Mouse (Mus musculus): ENCODE measurements around the gene Nol3. TPM values are rescaled to one million over a fixed set of nuclear protein-coding genes. Genes with fewer than 3 reads are reported as not detected.
A peak's percentile ranks its signal among the peaks of the same experiment; 100 is the strongest.
"Not testable (repeated sequence)": the region's sequence is repeated elsewhere in the genome, so short reads cannot be mapped to it uniquely, and the experiment has no call there.

Nol3 gene
- polyA plus RNA-seq, 1 experiment from 2014 or later, result 3.1 TPM

DNA sequence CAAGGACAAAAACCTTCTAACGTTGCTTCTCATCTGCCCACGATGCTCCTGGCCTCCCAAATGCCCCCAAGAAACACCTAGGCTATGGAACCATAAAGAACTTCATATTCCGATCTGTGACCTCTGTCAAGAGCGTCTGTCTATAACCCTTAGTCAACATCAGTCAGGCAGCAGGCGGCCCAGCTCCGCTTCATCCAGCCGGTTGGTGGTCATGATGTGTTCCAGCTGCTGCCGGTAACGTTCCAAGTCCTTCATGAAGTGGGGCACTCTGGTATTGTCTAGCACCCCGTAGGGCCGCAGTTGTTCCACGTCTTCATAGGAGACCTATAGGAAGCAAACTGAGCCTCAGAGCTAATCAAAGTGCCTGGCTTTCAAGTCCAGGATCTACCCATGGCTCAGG is 5.9 kb downstream of the Nol3 start:
- H3K4me3 ChIP-seq, result no peak overlapping the region
- no peak overlapping the region for H3K4me2 ChIP-seq
- no peak overlapping the region for H3K27ac ChIP-seq
- peaks cover 13% of the 10 kb centered on the region; the same call in 1 of the 2 replicates for H3K36me3 ChIP-seq
- H3K27me3 ChIP-seq, result peaks cover 33% of the 10 kb centered on the region
- peaks cover 16% of the 10 kb centered on the region for H3K4me1 ChIP-seq
- H3K9me3 ChIP-seq, result no peaks in the 10 kb centered on the region
- ATAC-seq (ENCODE audit: insufficient number of reproducible peaks, low FRiP score, low TSS enrichment, low read depth), result no peak
- WGBS, result 78% methylated on average over 12 of the region's 12 CpGs
- H3K9ac ChIP-seq, result no peak overlapping the region

DNA sequence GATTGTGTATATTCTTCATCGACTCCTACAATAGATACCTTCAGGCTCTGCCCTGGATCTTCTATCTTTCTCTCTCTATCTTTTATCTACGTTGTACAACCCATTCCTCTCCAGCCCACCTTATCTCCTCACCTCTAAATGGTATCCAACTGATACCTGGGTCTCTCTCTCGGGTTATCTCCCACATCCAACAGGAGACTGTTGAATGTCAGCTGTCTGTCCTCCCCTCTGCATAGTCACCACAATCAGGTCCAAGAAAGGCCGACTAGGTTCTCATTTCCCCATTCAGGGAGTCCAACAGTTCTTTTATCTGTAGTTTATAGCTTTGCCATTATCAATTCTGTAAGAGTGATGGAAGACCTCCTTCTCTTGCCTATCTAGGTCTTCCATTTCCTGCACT is 6.3 kb downstream of the Nol3 start:
- Histone ChIP-seq H3K4me2 (no peak overlapping the region), H3K4me1 (peaks cover 16% of the 10 kb centered on the region), H3K9ac (no peak overlapping the region), H3K36me3 (peaks cover 13% of the 10 kb centered on the region; the same call in 1 of the 2 replicates), H3K4me3 (no peak overlapping the region), H3K27me3 (peaks cover 29% of the 10 kb centered on the region), H3K9me3 (no peaks in the 10 kb centered on the region), H3K27ac (no peak overlapping the region)
- 84% methylated on average over 4 of the region's 4 CpGs for WGBS
- no peak for ATAC-seq (ENCODE audit: insufficient number of reproducible peaks, low FRiP score, low TSS enrichment, low read depth)

DNA sequence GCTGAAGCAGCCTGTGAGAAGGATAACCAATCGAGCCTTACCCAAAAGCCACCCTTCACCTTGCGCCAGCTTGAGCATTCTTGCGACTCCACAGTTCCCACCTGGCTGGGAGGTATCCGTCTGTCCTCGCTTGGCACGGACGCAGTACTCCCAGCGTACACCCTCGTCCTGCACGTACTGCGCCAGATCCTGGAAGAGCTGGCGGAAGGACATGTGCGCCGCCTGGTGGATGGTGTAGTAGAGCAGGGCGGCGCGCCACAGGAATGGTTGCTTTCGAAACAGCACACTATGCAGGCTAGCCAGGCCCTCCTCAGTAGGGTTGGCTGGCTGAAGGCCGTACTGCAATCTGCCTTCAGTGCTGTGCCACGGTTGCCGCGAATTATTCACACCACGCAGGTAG is 7.1 kb downstream of the Nol3 start:
- Histone ChIP-seq H3K27ac (no peak overlapping the region), H3K9ac (no peak overlapping the region), H3K4me3 (no peak overlapping the region), H3K27me3 (peaks cover 20% of the 10 kb centered on the region), H3K9me3 (no peaks in the 10 kb centered on the region), H3K4me1 (peaks cover 19% of the 10 kb centered on the region), H3K36me3 (peaks cover 13% of the 10 kb centered on the region; the same call in 1 of the 2 replicates), H3K4me2 (no peak overlapping the region)
- ATAC-seq (ENCODE audit: insufficient number of reproducible peaks, low FRiP score, low TSS enrichment, low read depth), result peak; percentile 47; the same call in 1 of the 2 replicates
- WGBS, result 22% methylated on average over 23 of the region's 23 CpGs

DNA sequence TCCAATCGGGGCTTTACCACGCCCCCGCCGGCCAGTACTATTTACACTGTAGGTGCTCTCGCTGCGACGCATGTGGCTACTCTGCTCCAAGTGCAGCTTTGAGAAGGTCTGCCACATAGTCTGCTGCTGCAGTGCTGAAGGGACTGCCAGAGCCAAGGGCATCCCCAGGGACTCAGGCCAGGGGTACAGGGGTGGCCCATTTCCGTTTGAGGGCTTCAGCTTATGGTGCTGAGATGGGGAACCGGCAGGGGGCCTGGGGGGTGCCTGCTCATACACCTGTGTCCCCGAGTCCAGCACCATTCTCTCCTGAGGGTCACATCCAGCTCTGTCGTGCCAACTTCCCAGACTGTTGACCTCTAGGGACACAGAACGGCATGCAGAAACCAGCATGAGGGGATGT is 9.6 kb downstream of the Nol3 start:
- Histone ChIP-seq H3K27me3 (peaks cover 8% of the 10 kb centered on the region), H3K9ac (no peak overlapping the region)
- WGBS, result 47% methylated on average over 12 of the region's 12 CpGs

DNA sequence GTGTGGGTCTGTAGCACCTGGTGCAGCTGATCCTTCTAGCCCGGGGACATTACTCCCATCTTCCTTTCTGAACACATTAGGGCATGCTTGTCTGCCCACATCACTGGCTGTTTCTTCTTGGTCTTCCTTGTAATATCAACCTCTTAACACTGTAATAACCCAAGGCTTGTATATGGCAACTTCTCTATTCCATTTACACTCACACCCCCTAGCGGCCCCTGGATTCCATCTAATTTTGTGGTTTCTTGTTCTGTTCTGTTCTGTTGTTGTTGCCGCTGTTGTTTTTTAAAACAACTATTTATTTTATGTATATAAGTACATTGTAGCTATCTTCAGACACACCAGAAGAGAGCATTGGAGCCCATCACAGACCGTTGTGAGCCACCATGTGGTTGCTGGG is 11.0 kb downstream of the Nol3 start:
- ATAC-seq (ENCODE audit: insufficient number of reproducible peaks, low FRiP score, low TSS enrichment, low read depth), result no peak
- H3K27ac ChIP-seq, result no peak overlapping the region
- H3K36me3 ChIP-seq, result peaks cover 11% of the 10 kb centered on the region; the same call in 1 of the 2 replicates
- H3K9ac ChIP-seq, result no peak overlapping the region
- H3K4me1 ChIP-seq, result peaks cover 37% of the 10 kb centered on the region
- H3K9me3 ChIP-seq, result no peaks in the 10 kb centered on the region
- WGBS, result 92% methylated on average over 4 of the region's 4 CpGs
- H3K4me3 ChIP-seq, result no peak overlapping the region
- H3K27me3 ChIP-seq, result peaks cover 12% of the 10 kb centered on the region
- H3K4me2 ChIP-seq, result no peak overlapping the region

More for the DNA sequence above, 9.6 kb downstream of the Nol3 start:
- Histone ChIP-seq H3K27ac (no peak overlapping the region), H3K4me3 (no peak overlapping the region), H3K4me2 (no peak overlapping the region), H3K4me1 (peaks cover 32% of the 10 kb centered on the region), H3K36me3 (peaks cover 13% of the 10 kb centered on the region; the same call in 1 of the 2 replicates), H3K9me3 (no peaks in the 10 kb centered on the region)
- ATAC-seq (ENCODE audit: insufficient number of reproducible peaks, low FRiP score, low TSS enrichment, low read depth), result no peak

DNA sequence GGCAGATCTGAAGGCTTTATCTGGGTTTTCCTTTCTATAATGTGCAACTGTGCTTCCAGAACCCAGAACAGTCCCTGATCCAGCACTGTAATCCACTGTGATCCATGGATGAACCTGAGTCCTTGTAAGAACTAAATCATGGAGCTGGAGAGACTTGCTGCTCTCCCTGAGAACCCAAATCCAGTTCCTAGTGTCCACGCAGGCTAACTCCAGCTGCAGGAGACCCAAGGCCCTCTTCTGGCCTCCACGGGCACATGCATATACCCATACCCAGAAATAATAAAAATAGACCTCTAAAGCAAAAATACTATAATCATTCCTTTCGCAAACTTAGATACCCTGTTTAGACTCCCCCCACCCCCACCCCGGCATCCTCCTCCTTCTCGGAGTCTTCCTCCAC is 12.3 kb downstream of the Nol3 start:
- H3K36me3 ChIP-seq, result 0 out of 2 replicates have a peak, but pooled peaks cover 10% of the 10 kb centered on the region
- no peak for ATAC-seq (ENCODE audit: insufficient number of reproducible peaks, low FRiP score, low TSS enrichment, low read depth)
- H3K9me3 ChIP-seq, result no peaks in the 10 kb centered on the region
- no peak overlapping the region for H3K27ac ChIP-seq
- H3K4me2 ChIP-seq, result peak overlapping the region; percentile 79
- WGBS, result 84% methylated on average over 5 of the region's 5 CpGs
- H3K9ac ChIP-seq, result no peak overlapping the region
- peaks cover 18% of the 10 kb centered on the region for H3K27me3 ChIP-seq
- peak overlapping the region; percentile 53; the same call in 1 of the 2 replicates for H3K4me3 ChIP-seq
- peaks cover 32% of the 10 kb centered on the region for H3K4me1 ChIP-seq

DNA sequence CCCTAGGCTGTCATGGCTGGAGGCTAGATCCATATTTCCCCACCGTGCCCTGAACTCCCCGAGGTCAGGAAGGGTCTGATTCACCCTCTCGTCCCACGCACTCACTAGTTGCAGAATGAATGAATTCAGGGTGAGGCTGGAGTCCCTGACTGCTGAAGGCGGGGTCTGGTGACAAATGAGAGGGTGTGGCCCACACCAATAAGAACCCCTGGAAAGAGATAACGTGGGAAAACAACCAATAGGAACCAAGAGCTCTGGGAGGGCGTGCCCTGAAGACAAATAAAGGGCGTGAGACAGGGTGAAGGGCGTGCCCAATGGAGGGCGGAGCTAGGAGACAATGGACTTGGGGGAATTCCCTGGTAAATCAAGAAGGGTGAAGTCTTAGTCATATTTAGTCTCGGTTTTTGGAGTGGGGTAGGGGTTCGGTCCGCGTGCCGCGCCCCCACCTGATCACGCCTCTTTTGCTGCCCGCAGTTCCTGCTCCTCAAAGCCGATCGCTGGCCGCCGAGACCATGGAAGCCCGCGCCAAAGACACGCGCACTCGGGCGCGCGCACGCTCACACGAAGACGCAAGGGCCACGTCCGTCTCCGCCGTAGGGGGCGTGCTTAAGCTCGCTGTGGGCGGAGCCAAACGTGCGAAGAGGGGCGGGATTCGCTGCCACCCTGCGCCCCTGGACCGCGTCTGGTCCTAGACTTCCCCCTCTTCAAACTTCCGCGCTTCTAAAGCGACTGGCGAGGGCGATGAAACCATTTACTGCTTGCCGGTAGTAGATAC is 13.2 kb downstream of the Nol3 start:
- peaks cover 32% of the 10 kb centered on the region for H3K4me1 ChIP-seq
- no peaks in the 10 kb centered on the region for H3K9me3 ChIP-seq
- peaks cover 20% of the 10 kb centered on the region for H3K27me3 ChIP-seq
- H3K27ac ChIP-seq, result peak overlapping the region; percentile 83
- peak; percentile 87 for ATAC-seq (ENCODE audit: insufficient number of reproducible peaks, low FRiP score, low TSS enrichment, low read depth)
- 0 out of 2 replicates have a peak, but pooled peaks cover 10% of the 10 kb centered on the region for H3K36me3 ChIP-seq
- peak overlapping the region; percentile 53 for H3K4me3 ChIP-seq
- peak overlapping the region; percentile 79 for H3K4me2 ChIP-seq
- peak overlapping the region; percentile 26 for H3K9ac ChIP-seq
- WGBS, result under 1% methylated on average over 53 of the region's 53 CpGs

DNA sequence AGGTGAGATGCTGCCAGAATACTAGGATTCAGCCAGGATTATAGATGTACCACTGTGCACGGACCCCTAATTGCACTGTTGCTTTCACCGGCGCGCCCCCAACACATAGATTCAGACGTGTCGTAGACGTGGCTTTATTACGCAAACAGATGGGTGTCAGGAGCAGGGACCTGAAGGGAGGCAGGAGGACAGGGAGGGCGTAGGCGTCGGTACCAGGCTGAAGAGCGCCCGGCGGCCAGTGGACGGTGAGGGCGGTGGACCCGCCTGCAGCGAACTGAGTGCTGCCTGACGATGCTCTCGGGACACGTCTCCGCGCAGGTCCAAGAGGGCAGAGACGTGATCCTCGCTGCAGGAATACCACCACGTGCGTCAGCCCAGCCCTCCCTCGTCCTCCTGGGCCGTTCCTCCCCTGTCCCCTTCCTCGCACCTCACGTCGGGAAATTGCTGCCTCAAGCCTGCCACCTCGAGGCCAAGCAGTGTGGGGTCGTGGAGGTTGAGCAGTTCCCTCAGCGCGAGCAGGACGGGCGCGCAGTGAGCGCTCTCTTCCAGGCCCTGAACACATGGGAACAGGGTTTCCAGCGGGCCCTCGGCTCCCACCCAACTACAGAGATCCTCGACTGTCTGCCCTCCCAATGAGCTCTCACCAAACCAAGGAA is 14.0 kb downstream of the Nol3 start, which contains the start of gene 4931428F04Rik:
TSS of gene 4931428F04Rik (minus strand) at position 60 of the 656 bp plus-strand sequence.
- H3K9ac ChIP-seq, result peak within 1 kb of the TSS; percentile 26
- H3K9me3 ChIP-seq, result no peaks in the 10 kb centered on the region
- peak within 1 kb of the TSS; percentile 53 for H3K4me3 ChIP-seq
- H3K4me2 ChIP-seq, result peak within 1 kb of the TSS; percentile 79
- peaks cover 32% of the 10 kb centered on the region for H3K4me1 ChIP-seq
- H3K36me3 ChIP-seq, result 0 out of 2 replicates have a peak, but pooled peaks cover 7% of the 10 kb centered on the region
- ATAC-seq (ENCODE audit: insufficient number of reproducible peaks, low FRiP score, low TSS enrichment, low read depth), result peak; percentile 4; the same call in 1 of the 2 replicates
- under 1% methylated on average over 43 of the region's 43 CpGs for WGBS
- H3K27me3 ChIP-seq, result peaks cover 20% of the 10 kb centered on the region
- H3K27ac ChIP-seq, result peak within 1 kb of the TSS; percentile 83

DNA sequence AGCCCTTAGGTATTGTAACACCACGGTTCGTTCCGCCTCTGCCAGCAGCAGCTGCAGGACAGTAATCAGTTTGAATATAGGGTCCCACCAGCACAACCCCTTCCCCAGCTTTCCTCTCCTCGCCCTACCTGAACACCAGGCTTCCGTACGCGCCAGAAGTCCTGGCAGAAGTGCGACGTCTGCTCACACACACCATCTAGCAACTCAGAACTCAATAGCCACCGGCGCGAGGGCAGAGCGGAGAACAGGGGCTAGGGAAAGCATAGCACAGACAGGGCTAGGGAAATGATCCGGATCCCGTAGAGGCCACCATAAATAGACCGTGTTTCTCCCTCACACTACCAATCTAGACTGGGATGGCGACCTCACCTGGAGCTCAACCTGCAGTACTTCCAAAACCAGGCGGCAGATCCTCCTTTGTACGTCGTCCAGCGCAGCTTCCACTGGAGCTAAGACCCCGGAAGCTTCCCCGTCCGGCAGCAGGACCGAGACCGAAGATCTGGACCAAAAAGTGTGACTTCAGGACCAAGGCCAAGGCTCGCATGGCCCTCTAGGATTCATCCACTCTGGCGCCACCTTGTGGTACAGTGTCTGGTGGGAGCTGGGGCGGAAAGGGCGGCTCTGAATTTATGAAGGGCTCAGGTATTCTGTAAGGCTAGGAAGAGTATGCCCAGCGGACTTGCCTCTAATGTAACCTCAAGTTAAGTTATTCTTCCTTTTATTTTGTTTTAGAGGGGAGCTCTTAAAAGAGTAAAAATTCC is 14.8 kb downstream of the Nol3 start:
- no peak overlapping the region for H3K9ac ChIP-seq
- no peaks in the 10 kb centered on the region for H3K36me3 ChIP-seq
- peaks cover 20% of the 10 kb centered on the region for H3K27me3 ChIP-seq
- 7% methylated on average over 31 of the region's 31 CpGs for WGBS
- no peak overlapping the region for H3K27ac ChIP-seq
- ATAC-seq (ENCODE audit: insufficient number of reproducible peaks, low FRiP score, low TSS enrichment, low read depth), result no peak
- peaks cover 32% of the 10 kb centered on the region for H3K4me1 ChIP-seq
- H3K4me3 ChIP-seq, result peak overlapping the region; percentile 16; the same call in 1 of the 2 replicates
- H3K4me2 ChIP-seq, result peak overlapping the region; percentile 79
- no peaks in the 10 kb centered on the region for H3K9me3 ChIP-seq

DNA sequence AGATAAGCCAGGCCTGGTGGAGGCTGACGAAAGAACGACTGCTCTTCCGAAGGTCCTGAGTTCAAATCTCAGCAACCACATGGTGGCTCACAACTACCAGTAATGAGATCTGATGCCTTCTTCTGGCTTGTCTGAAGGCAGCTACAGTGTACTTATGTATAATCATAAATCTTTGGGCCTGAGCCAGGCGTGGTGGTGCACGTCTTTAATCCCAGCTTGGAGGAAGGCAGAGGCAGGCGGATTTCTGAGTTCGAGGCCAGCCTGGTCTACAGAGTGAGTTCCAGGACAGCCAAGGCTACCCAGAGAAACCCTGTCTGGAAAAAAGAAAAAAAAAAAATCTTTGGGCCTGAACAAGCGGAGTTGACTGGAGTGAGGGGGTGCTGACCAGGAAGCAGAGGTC is 15.4 kb downstream of the Nol3 start:
- H3K36me3 ChIP-seq; H3K4me3 ChIP-seq; ATAC-seq (ENCODE audit: insufficient number of reproducible peaks, low FRiP score, low TSS enrichment, low read depth); H3K27ac ChIP-seq; H3K9me3 ChIP-seq; H3K4me2 ChIP-seq; H3K9ac ChIP-seq: not testable (repeated sequence)
- Histone ChIP-seq H3K27me3 (peaks cover 20% of the 10 kb centered on the region), H3K4me1 (peaks cover 32% of the 10 kb centered on the region)
- 82% methylated on average over 8 of the region's 8 CpGs for WGBS

DNA sequence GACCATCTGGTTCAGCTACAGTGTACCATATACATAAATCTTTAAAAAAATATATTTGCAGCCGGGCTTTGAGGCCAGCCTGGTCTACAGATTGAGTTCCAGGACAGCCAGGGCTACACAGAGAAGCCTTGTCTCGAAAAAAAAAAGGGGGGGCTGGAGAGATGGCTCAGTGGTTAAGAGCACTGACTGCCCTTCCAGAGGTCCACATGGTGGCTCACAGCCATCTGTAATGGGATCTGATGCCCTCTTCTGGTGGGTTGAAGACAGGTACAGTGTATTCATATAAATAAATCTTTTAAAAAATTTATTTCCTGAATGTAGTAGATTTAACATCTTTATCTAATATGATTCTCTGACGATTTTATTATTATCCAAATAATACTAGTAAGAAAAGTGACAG is 15.9 kb downstream of the Nol3 start:
- Histone ChIP-seq H3K4me1 (peaks cover 34% of the 10 kb centered on the region), H3K27me3 (peaks cover 20% of the 10 kb centered on the region)
- ATAC-seq (ENCODE audit: insufficient number of reproducible peaks, low FRiP score, low TSS enrichment, low read depth); H3K9ac ChIP-seq; H3K27ac ChIP-seq; H3K4me3 ChIP-seq; H3K9me3 ChIP-seq; H3K36me3 ChIP-seq; H3K4me2 ChIP-seq: not testable (repeated sequence)
- whole genome bisulfite sequencing, result 61% methylated on average over 3 of the region's 3 CpGs
